Mouse (Mus musculus) bone marrow, adult 2 months (tissue): Measurements from ENCODE around the gene Tubg1.

Experiments used
- CTCF ChIP-seq: fragments of 200-500 bp; IDR thresholded peaks from 2 replicates; pipeline ENCODE4 v1.5.1; 2011; ENCODE audit warnings: low read length, control low read depth; ENCODE audit not compliant: control insufficient read depth, insufficient read depth
- POLR2A ChIP-seq: fragments of 200-500 bp; IDR thresholded peaks from 2 replicates; pipeline ENCODE4 v1.6.1; 2011; ENCODE audit warnings: low read depth, mild to moderate bottlenecking, control low read depth, low read length, borderline replicate concordance; ENCODE audit not compliant: control insufficient read depth

DNA sequence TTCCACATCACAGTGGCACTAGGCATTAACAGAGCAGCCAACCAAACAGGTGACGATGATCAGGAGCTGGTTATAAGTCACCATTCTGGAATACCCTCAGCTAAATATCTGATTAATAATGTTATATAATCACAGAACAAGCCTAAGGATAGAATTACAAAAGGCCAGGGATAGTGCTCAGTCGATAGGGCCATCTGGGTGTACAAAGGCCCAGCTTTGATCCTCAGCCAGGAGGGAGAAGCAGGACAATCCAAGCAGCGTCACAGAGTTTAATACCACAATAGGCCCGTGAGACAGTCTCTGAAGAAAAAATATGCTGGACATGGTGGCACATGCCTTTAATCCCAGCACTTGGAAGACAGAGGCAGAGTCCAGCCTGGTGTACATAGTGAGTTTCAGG is 10.4 kb upstream of the Tubg1 start:
- TF ChIP-seq CTCF (no peak), POLR2A (no peak)
